Mouse (Mus musculus) liver, embryonic 11.5 days (tissue): ENCODE measurements around the gene Zfp566. TPM values are rescaled to one million over a fixed set of nuclear protein-coding genes. Genes with fewer than 3 reads are reported as not detected.
"Not testable (repeated sequence)": the region's sequence is repeated elsewhere in the genome, so short reads cannot be mapped to it uniquely, and the experiment has no call there.

Experiments
- ATAC-seq: fragments of 200-750 bp; cut with Nextera tagmentation; replicated peaks from 2 replicates; pipeline ENCODE4 v1.8.0; 2017; ENCODE audit warnings: moderate number of reproducible peaks, mild to moderate bottlenecking, moderate TSS enrichment, moderate library complexity; ENCODE audit not compliant: low FRiP score
- DNase-seq: peaks from one replicate; pipeline ENCODE4 v3.0.0-alpha.2; 2017; ENCODE audit warnings: low spot score
- H3K27ac ChIP-seq: fragments of 300-500 bp; sonication (generic); 2 replicates; pipeline ENCODE4 v1.5.1; 2014; ENCODE audit warnings: mild to moderate bottlenecking, low read depth, low read length, control low read depth
- H3K27me3 ChIP-seq: fragments of 300-500 bp; sonication (generic); replicated peaks from 2 replicates; pipeline ENCODE4 v1.6.1; 2014; ENCODE audit warnings: low read length, mixed read lengths; ENCODE audit not compliant: control insufficient read depth, insufficient read depth
- H3K36me3 ChIP-seq: fragments of 300-500 bp; sonication (generic); 2 replicates; pipeline ENCODE4 v1.6.1; 2014; ENCODE audit warnings: mild to moderate bottlenecking, low read length, moderate library complexity, mixed read lengths; ENCODE audit not compliant: control insufficient read depth, insufficient read depth
- H3K4me1 ChIP-seq: fragments of 300-500 bp; sonication (generic); replicated peaks from 2 replicates; pipeline ENCODE4 v1.6.1; 2014; ENCODE audit warnings: low read length, mixed read lengths; ENCODE audit not compliant: control insufficient read depth, insufficient read depth
- H3K4me2 ChIP-seq: fragments of 300-500 bp; sonication (generic); 2 replicates; pipeline ENCODE4 v1.6.1; 2014; ENCODE audit warnings: mild to moderate bottlenecking, control low read depth, moderate library complexity
- H3K4me3 ChIP-seq: fragments of 300-500 bp; sonication (generic); 2 replicates; pipeline ENCODE4 v1.5.1; 2014; ENCODE audit warnings: low read depth, low read length, control low read depth
- H3K9ac ChIP-seq: fragments of 300-500 bp; sonication (generic); 2 replicates; pipeline ENCODE4 v1.6.1; 2014; ENCODE audit warnings: low read depth, low read length, control low read depth
- H3K9me3 ChIP-seq: fragments of 300-500 bp; sonication (generic); 2 replicates; pipeline ENCODE4 v1.6.1; 2016; ENCODE audit warnings: low read length, inconsistent platforms, mixed read lengths; ENCODE audit not compliant: control insufficient read depth
- WGBS: fragments of 180-500 bp; shearing (Covaris S2); extraction: QIAGEN DNeasy Blood & Tissue Kit; methylation state at CpG from one replicate; pipeline ENCODE4 v1.1.7; 2014; 5-methylcytosine and 5-hydroxymethylcytosine counted together
- polyA plus RNA-seq: library from polyadenylated mRNA; unstranded; fragments of >200 nt; fragmentation: Nextera tagmentation; extraction: Ambion mirVana; gene quantifications from 2 replicates; pipeline ENCODE4 v1.2.1, GENCODE M21; 2014

Zfp566 gene
- polyA plus RNA-seq = 7.6 and 7.7 TPM in 2 replicates

GRCm38 (mm10) chr7:30090092-30090969 is at the start of gene Zfp566, which contains the start of gene Gm26920:
Gene Zfp566, minus strand, starts transcription at chr7:30090527.
Gene Gm26920, minus strand, starts transcription at chr7:30090410.
- Histone ChIP-seq H3K9ac (peak within 1 kb of the TSS; percentile 77), H3K27me3 (no peaks in the 10 kb centered on the region), H3K9me3 (no peaks in the 10 kb centered on the region), H3K36me3 (peaks cover 9% of the 10 kb centered on the region), H3K27ac (peak within 1 kb of the TSS; percentile 71), H3K4me2 (peak within 1 kb of the TSS; percentile 87), H3K4me1 (peaks cover 15% of the 10 kb centered on the region; the same call in 1 of the 2 replicates), H3K4me3 (peak within 1 kb of the TSS; percentile 71)
- ATAC-seq (peak; percentile 93), DNase-seq (peak; percentile 97)
- WGBS = under 1% methylated on average over 40 of the region's 40 CpGs

- ATAC-seq = no peak
- H3K9me3 ChIP-seq = no peaks in the 10 kb centered on the region
- H3K4me2 ChIP-seq = no peak overlapping the region
- no peak for DNase-seq
- no peaks in the 10 kb centered on the region for H3K27me3 ChIP-seq
- H3K4me3 ChIP-seq = no peak overlapping the region
- no peaks in the 10 kb centered on the region for H3K4me1 ChIP-seq
- no peak overlapping the region for H3K9ac ChIP-seq
- no peak overlapping the region for H3K27ac ChIP-seq
- peaks cover 22% of the 10 kb centered on the region for H3K36me3 ChIP-seq
- 89% methylated on average over 10 of the region's 10 CpGs for WGBS
Measured at GRCm38 (mm10) chr7:30136826-30137225, 46.5 kb upstream of the Zfp566 start.

- no peak overlapping the region for H3K27ac ChIP-seq
- no peaks in the 10 kb centered on the region for H3K4me1 ChIP-seq
- no peaks in the 10 kb centered on the region for H3K27me3 ChIP-seq
- DNase-seq = no peak
- no peak for ATAC-seq
- H3K4me3 ChIP-seq = no peak overlapping the region
- 83% methylated on average over 4 of the region's 4 CpGs for WGBS
- peaks cover 39% of the 10 kb centered on the region for H3K36me3 ChIP-seq
- H3K9me3 ChIP-seq = no peaks in the 10 kb centered on the region
- no peak overlapping the region for H3K4me2 ChIP-seq
- no peak overlapping the region for H3K9ac ChIP-seq
Measured at GRCm38 (mm10) chr7:30132396-30132795, 42.1 kb upstream of the Zfp566 start.

- Histone ChIP-seq H3K4me1 (no peaks in the 10 kb centered on the region), H3K27me3 (no peaks in the 10 kb centered on the region), H3K4me2 (no peak overlapping the region), H3K9me3 (no peaks in the 10 kb centered on the region), H3K36me3 (peaks cover 34% of the 10 kb centered on the region), H3K27ac (no peak overlapping the region), H3K9ac (no peak overlapping the region), H3K4me3 (no peak overlapping the region)
- no peak for DNase-seq
- no peak for ATAC-seq
- 90% methylated on average over 8 of the region's 8 CpGs for WGBS
Measured at GRCm38 (mm10) chr7:30129900-30130299, 39.6 kb upstream of the Zfp566 start.

- ATAC-seq (no peak), DNase-seq (no peak)
- Histone ChIP-seq H3K4me2 (peak overlapping the region; percentile 84), H3K27ac (no peak overlapping the region), H3K4me3 (peak overlapping the region; percentile 67), H3K27me3 (no peaks in the 10 kb centered on the region), H3K9me3 (no peaks in the 10 kb centered on the region), H3K36me3 (peaks cover 2% of the 10 kb centered on the region; the same call in 1 of the 2 replicates), H3K4me1 (no peaks in the 10 kb centered on the region), H3K9ac (peak overlapping the region; percentile 89)
- WGBS = 7% methylated on average over 15 of the region's 15 CpGs
Measured at GRCm38 (mm10) chr7:30122188-30122530, 31.8 kb upstream of the Zfp566 start.

- Histone ChIP-seq H3K4me3 (peak within 1 kb of the TSS; percentile 67), H3K27ac (peak within 1 kb of the TSS; percentile 75), H3K4me2 (peak within 1 kb of the TSS; percentile 84), H3K9ac (peak within 1 kb of the TSS; percentile 89), H3K27me3 (no peaks in the 10 kb centered on the region), H3K36me3 (no peaks in the 10 kb centered on the region), H3K9me3 (no peaks in the 10 kb centered on the region; the same call in 1 of the 2 replicates), H3K4me1 (no peaks in the 10 kb centered on the region)
- DNase-seq (peak; percentile 93), ATAC-seq (peak; percentile 96)
- WGBS = under 1% methylated on average over 61 of the region's 61 CpGs
Measured at GRCm38 (mm10) chr7:30121308-30122187, 31.2 kb upstream of the Zfp566 start, which contains the start of gene Zfp382. Gene Zfp382, plus strand, starts transcription at chr7:30121942.

- H3K4me2 ChIP-seq, H3K27me3 ChIP-seq, DNase-seq, H3K27ac ChIP-seq, H3K36me3 ChIP-seq, H3K9ac ChIP-seq, H3K4me3 ChIP-seq, H3K4me1 ChIP-seq, ATAC-seq, H3K9me3 ChIP-seq: not testable (repeated sequence)
- 91% methylated on average over 12 of the region's 12 CpGs for WGBS
Measured at GRCm38 (mm10) chr7:30117935-30118334, 27.6 kb upstream of the Zfp566 start.

GRCm38 (mm10) chr7:30116076-30116475 is 25.7 kb upstream of the Zfp566 start:
- ATAC-seq = no peak

More at GRCm38 (mm10) chr7:30116076-30116475, 25.7 kb upstream of the Zfp566 start:
- Histone ChIP-seq H3K27ac (no peak overlapping the region), H3K4me2 (no peak overlapping the region), H3K4me3 (no peak overlapping the region), H3K36me3 (no peaks in the 10 kb centered on the region), H3K4me1 (no peaks in the 10 kb centered on the region), H3K9ac (no peak overlapping the region), H3K9me3 (peaks cover 4% of the 10 kb centered on the region; the same call in 1 of the 2 replicates), H3K27me3 (no peaks in the 10 kb centered on the region)
- no peak for DNase-seq
- WGBS = 87% methylated on average over 5 of the region's 5 CpGs
